ENCODE assay signal across 25 mouse cellular contexts in genomic region chr12:111882022-111882421, GRCm38 (mm10). TPM values are rescaled to one million over a fixed set of nuclear protein-coding genes. Genes with fewer than 3 reads are reported as not detected.
DNase-seq lines count a peak whose midpoint lies in the region; ATAC-seq and TF ChIP-seq lines count a peak whose summit lies in the region.
"Had no signal": no experiment of that assay in that cellular context is flagged by ENCODE, and none has a peak within 500 bp of the region (broad histone marks: within the 10 kb centered on the region; RNA-seq: fewer than 3 reads in every experiment).

No protein-coding gene starts in this region.

- peaks cover 52% of the 10 kb centered on the region for H3K4me1 ChIP-seq in heart, embryonic 13.5 days
- peaks cover 13% of the 10 kb centered on the region for H3K4me1 ChIP-seq in heart, adult 2 months (ENCODE audit: control insufficient read depth, insufficient read depth, low read length)
- no peaks in the 10 kb centered on the region for H3K4me1 ChIP-seq in midbrain, embryonic 11.5 days (ENCODE audit: control insufficient read depth, insufficient read depth, low read length)
- H3K4me1 ChIP-seq in midbrain, embryonic 15.5 days, result no peaks in the 10 kb centered on the region
- H3K4me1 ChIP-seq: embryonic facial prominence, embryonic 10.5 days; embryonic facial prominence, embryonic 13.5 days; forebrain, embryonic 12.5 days; hindbrain, embryonic 10.5 days; hindbrain, embryonic 13.5 days had no signal

- no peak overlapping the region for H3K4me2 ChIP-seq in heart, embryonic 13.5 days
- no peak overlapping the region for H3K4me2 ChIP-seq in midbrain, embryonic 11.5 days
- no peak overlapping the region for H3K4me2 ChIP-seq in midbrain, embryonic 15.5 days
- H3K4me2 ChIP-seq: embryonic facial prominence, embryonic 13.5 days; forebrain, embryonic 12.5 days; hindbrain, embryonic 13.5 days; intestine, embryonic 15.5 days had no signal

- no peak for DNase-seq in heart, adult 2 months
- peak; percentile 61 for DNase-seq in midbrain, embryonic 11.5 days (ENCODE audit: low spot score, missing footprints)
- no peak for DNase-seq in cerebellum, adult 18-20 months
- DNase-seq: adrenal gland, postnatal 10 days; adrenal gland, postnatal 36 days; cerebellum, adult 2 months; cerebellum, adult 9-11 months; cerebellum, postnatal 25 days; embryo, embryonic 11 days; gastrocnemius, postnatal 10 days; gastrocnemius, postnatal 36 days; kidney, adult 11 months had no signal

- 60% methylated on average over 3 of the region's 3 CpGs for WGBS in heart, embryonic 13.5 days
- 42% methylated on average over 3 of the region's 3 CpGs for WGBS in heart, adult 2 months
- WGBS in midbrain, embryonic 11.5 days, result 84% methylated on average over 3 of the region's 3 CpGs
- 81% methylated on average over 3 of the region's 3 CpGs for WGBS in midbrain, embryonic 15.5 days

- intact Hi-C loops in heart, adult 2 months (cut with DNase I), result no loop called here

- H3K36me3 ChIP-seq in heart, embryonic 13.5 days, result no peaks in the 10 kb centered on the region
- H3K36me3 ChIP-seq in heart, adult 2 months (ENCODE audit: control insufficient read depth, insufficient read depth, low read length), result peaks cover 11% of the 10 kb centered on the region
- no peaks in the 10 kb centered on the region for H3K36me3 ChIP-seq in midbrain, embryonic 11.5 days (ENCODE audit: control insufficient read depth, insufficient read depth, low read length)
- H3K36me3 ChIP-seq in midbrain, embryonic 15.5 days (replicated peaks), result no peaks in the 10 kb centered on the region
- H3K36me3 ChIP-seq: embryonic facial prominence, embryonic 10.5 days; embryonic facial prominence, embryonic 13.5 days; forebrain, embryonic 12.5 days; hindbrain, embryonic 10.5 days; hindbrain, embryonic 13.5 days; intestine, embryonic 15.5 days had no signal

- H3K79me2 ChIP-seq in heart, adult 2 months (replicated peaks; ENCODE audit: control insufficient read depth, insufficient read depth, low read length), result peaks cover 3% of the 10 kb centered on the region

- no peak for TF ChIP-seq POLR2A in heart, adult 2 months (IDR thresholded peaks at IDR 0.05; ENCODE audit: insufficient read depth, low read depth, low read length)

- no peak for TF ChIP-seq CTCF in heart, adult 2 months (IDR thresholded peaks at IDR 0.05)

- no peak overlapping the region for H3K4me3 ChIP-seq in heart, embryonic 13.5 days
- H3K4me3 ChIP-seq in heart, adult 2 months, result no peak overlapping the region
- H3K4me3 ChIP-seq in midbrain, embryonic 11.5 days (ENCODE audit: low read depth, low read length), result no peak overlapping the region
- H3K4me3 ChIP-seq in midbrain, embryonic 15.5 days, result no peak overlapping the region
- H3K4me3 ChIP-seq: embryonic facial prominence, embryonic 10.5 days; embryonic facial prominence, embryonic 13.5 days; erythroblast, embryonic 14.5 days; forebrain, embryonic 12.5 days; hindbrain, embryonic 10.5 days; hindbrain, embryonic 13.5 days; intestine, embryonic 15.5 days had no signal

- no peaks in the 10 kb centered on the region for H3K27me3 ChIP-seq in heart, embryonic 13.5 days (replicated peaks)
- no peaks in the 10 kb centered on the region for H3K27me3 ChIP-seq in heart, adult 2 months (ENCODE audit: control insufficient read depth, insufficient read depth, low read length)
- H3K27me3 ChIP-seq in midbrain, embryonic 11.5 days (ENCODE audit: control insufficient read depth, insufficient read depth, low read length), result no peaks in the 10 kb centered on the region
- H3K27me3 ChIP-seq in midbrain, embryonic 15.5 days (replicated peaks), result no peaks in the 10 kb centered on the region
- H3K27me3 ChIP-seq: embryonic facial prominence, embryonic 13.5 days; forebrain, embryonic 12.5 days; hindbrain, embryonic 13.5 days; intestine, embryonic 15.5 days; Patski had no signal

- no peak for TF ChIP-seq EP300 in heart, adult 2 months (IDR thresholded peaks at IDR 0.05; ENCODE audit: insufficient read depth, low read depth, low read length)

- no peaks in the 10 kb centered on the region for H3K9me3 ChIP-seq in heart, embryonic 13.5 days
- H3K9me3 ChIP-seq in midbrain, embryonic 11.5 days (ENCODE audit: control insufficient read depth, low read length), result no peaks in the 10 kb centered on the region
- no peaks in the 10 kb centered on the region for H3K9me3 ChIP-seq in midbrain, embryonic 15.5 days
- H3K9me3 ChIP-seq: embryonic facial prominence, embryonic 10.5 days; embryonic facial prominence, embryonic 13.5 days; forebrain, embryonic 12.5 days; hindbrain, embryonic 10.5 days; hindbrain, embryonic 13.5 days; intestine, embryonic 15.5 days had no signal

- peak overlapping the region; percentile 57 for H3K27ac ChIP-seq in heart, embryonic 13.5 days (replicated peaks)
- no peak overlapping the region for H3K27ac ChIP-seq in heart, adult 2 months
- no peak overlapping the region for H3K27ac ChIP-seq in midbrain, embryonic 11.5 days (ENCODE audit: low read depth, low read length)
- no peak overlapping the region for H3K27ac ChIP-seq in midbrain, embryonic 15.5 days
- H3K27ac ChIP-seq: embryonic facial prominence, embryonic 10.5 days; embryonic facial prominence, embryonic 13.5 days; forebrain, embryonic 12.5 days; hindbrain, embryonic 10.5 days; hindbrain, embryonic 13.5 days; intestine, embryonic 15.5 days had no signal

- no peak for ATAC-seq in heart, embryonic 13.5 days (ENCODE audit: extremely low read depth, insufficient number of reproducible peaks, low FRiP score, low TSS enrichment)
- ATAC-seq in midbrain, embryonic 11.5 days (ENCODE audit: low FRiP score), result no peak
- ATAC-seq in midbrain, embryonic 15.5 days (replicated peaks), result no peak
- 0 out of 2 replicates have a peak, but pooled peaks have one; percentile 31 for ATAC-seq in common myeloid progenitor, adult 5-6 weeks (replicated peaks; ENCODE audit: low read depth, poor library complexity, severe bottlenecking)
- ATAC-seq: forebrain, embryonic 16.5 days; hindbrain, embryonic 16.5 days; intestine, embryonic 15.5 days; Patski had no signal

- no peak overlapping the region for H3K9ac ChIP-seq in heart, embryonic 13.5 days
- no peak overlapping the region for H3K9ac ChIP-seq in heart, adult 2 months (ENCODE audit: low read depth, low read length)
- no peak overlapping the region for H3K9ac ChIP-seq in midbrain, embryonic 11.5 days (ENCODE audit: low read length)
- no peak overlapping the region for H3K9ac ChIP-seq in midbrain, embryonic 15.5 days
- H3K9ac ChIP-seq: embryonic facial prominence, embryonic 13.5 days; forebrain, embryonic 12.5 days; hindbrain, embryonic 13.5 days; intestine, embryonic 15.5 days had no signal

RNA-seq across cellular contexts. Expression of gene Ppp1r13b, which starts 25.9 kb away (rescaled TPM):
- polyA plus RNA-seq in heart, embryonic 13.5 days (2015; fragmentation: Nextera tagmentation; extraction: Ambion mirVana), result 12.4 and 12.5 TPM in 2 replicates
- 10 to 100 TPM; 18.0 to 18.1 TPM for total RNA-seq in heart, adult 2 months (2021)
- 11.8 and 16.6 TPM in 2 replicates for polyA plus RNA-seq in heart, adult 2 months (2012; rRNA removed)
- polyA plus RNA-seq in midbrain, embryonic 11.5 days (2014; fragmentation: Nextera tagmentation; extraction: Ambion mirVana), result 4.9 and 6.3 TPM in 2 replicates
- 40.4 and 41.8 TPM in 2 replicates for polyA plus RNA-seq in midbrain, embryonic 15.5 days (2015; fragmentation: Nextera tagmentation; extraction: Ambion mirVana)
- total RNA-seq in common myeloid progenitor, adult 5-6 weeks (2017), result 12.7 and 18.3 TPM in 2 replicates
